18 mouse cellular contexts compared by ENCODE assay signal in the genomic region with DNA sequence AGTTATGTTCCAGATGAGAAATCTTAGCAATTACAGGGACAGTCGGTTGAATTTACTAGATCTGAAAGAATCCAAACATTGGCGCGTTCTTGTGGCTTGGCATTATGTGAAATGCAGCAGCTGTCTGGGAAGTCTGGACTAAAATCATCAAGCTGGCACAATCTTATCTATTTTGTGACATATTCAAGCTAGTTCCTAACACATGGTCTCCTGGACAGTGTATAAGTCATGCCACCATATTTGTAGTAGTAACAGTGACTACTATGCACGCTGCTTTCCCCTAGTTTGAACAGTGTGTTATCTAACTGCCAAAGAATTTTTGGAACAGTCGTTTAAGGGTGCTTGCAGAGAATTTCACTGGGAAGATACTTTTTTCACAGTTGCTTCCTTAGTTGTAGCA.
DNase-seq lines count a peak whose midpoint lies in the region; ATAC-seq and TF ChIP-seq lines count a peak whose summit lies in the region.
"Had no signal": no experiment of that assay in that cellular context is flagged by ENCODE, and none has a peak within 500 bp of the region (broad histone marks: within the 10 kb centered on the region; RNA-seq: fewer than 3 reads in every experiment).

No protein-coding gene starts in this region.

- peak; percentile 15 for DNase-seq in layer of hippocampus, adult 11-12 months (ENCODE audit: low spot score)
- DNase-seq in layer of hippocampus, postnatal 25 days (ENCODE audit: extremely low spot score in 1 of 2, low spot score in 1 of 2), result no peak
- DNase-seq in brain, embryonic 14.5 days (ENCODE audit: low read depth), result peak; percentile 67
- DNase-seq in forebrain, postnatal 0 days, result peak; percentile 78
- DNase-seq in layer of hippocampus, postnatal 36 days, result peak; percentile 7 to 15
- no peak for DNase-seq in thymus, postnatal 36 days
- no peak for DNase-seq in hindbrain, embryonic 10.5 days (ENCODE audit: low spot score)
- DNase-seq: adrenal gland, adult 2 months; cerebellum, adult 8-10 months; heart, adult 11 months; spleen, adult 18-20 months had no signal

- TF ChIP-seq POLR2A in brain, embryonic 14.5 days (IDR thresholded peaks at IDR 0.05; ENCODE audit: borderline replicate concordance, extremely low read depth, insufficient read depth, insufficient read length, poor library complexity, severe bottlenecking), result no peak

- H3K27ac ChIP-seq in forebrain, postnatal 0 days (ENCODE audit: low read depth, low read length), result no peak overlapping the region
- no peak overlapping the region for H3K27ac ChIP-seq in hindbrain, embryonic 10.5 days
- H3K27ac ChIP-seq: heart, embryonic 15.5 days; hindbrain, embryonic 12.5 days; intestine, embryonic 15.5 days; kidney, postnatal 0 days; midbrain, embryonic 15.5 days; stomach, postnatal 0 days had no signal

- no peak overlapping the region for H3K4me3 ChIP-seq in forebrain, postnatal 0 days (ENCODE audit: low read depth, low read length)
- no peak overlapping the region for H3K4me3 ChIP-seq in hindbrain, embryonic 10.5 days
- H3K4me3 ChIP-seq: heart, embryonic 15.5 days; hindbrain, embryonic 12.5 days; intestine, embryonic 15.5 days; midbrain, embryonic 15.5 days had no signal

- H3K9ac ChIP-seq in forebrain, postnatal 0 days, result no peak overlapping the region
- H3K9ac ChIP-seq: heart, embryonic 15.5 days; hindbrain, embryonic 12.5 days; intestine, embryonic 15.5 days; midbrain, embryonic 15.5 days had no signal

- no peaks in the 10 kb centered on the region for H3K9me3 ChIP-seq in forebrain, postnatal 0 days (ENCODE audit: low read length)
- H3K9me3 ChIP-seq in hindbrain, embryonic 10.5 days, result no peaks in the 10 kb centered on the region
- H3K9me3 ChIP-seq: heart, embryonic 15.5 days; intestine, embryonic 15.5 days; midbrain, embryonic 15.5 days had no signal

- no peaks in the 10 kb centered on the region for H3K4me1 ChIP-seq in forebrain, postnatal 0 days (ENCODE audit: insufficient read depth)
- H3K4me1 ChIP-seq in hindbrain, embryonic 10.5 days (replicated peaks), result no peaks in the 10 kb centered on the region
- H3K4me1 ChIP-seq: heart, embryonic 15.5 days; hindbrain, embryonic 12.5 days; intestine, embryonic 15.5 days; midbrain, embryonic 15.5 days had no signal

- TF ChIP-seq CTCF in brain, embryonic 14.5 days (IDR thresholded peaks at IDR 0.05; ENCODE audit: borderline replicate concordance, extremely low read depth, insufficient read depth, insufficient read length), result no peak
- no peak for TF ChIP-seq CTCF in forebrain, postnatal 0 days (IDR thresholded peaks at IDR 0.05; ENCODE audit: low read depth)

- 55% methylated on average over 5 of the region's 5 CpGs for WGBS in forebrain, postnatal 0 days
- WGBS in hindbrain, embryonic 10.5 days, result 93% methylated on average over 5 of the region's 5 CpGs

- peak; percentile 95 for ATAC-seq in forebrain, postnatal 0 days
- ATAC-seq: intestine, embryonic 15.5 days; midbrain, embryonic 15.5 days had no signal

- H3K27me3 ChIP-seq in forebrain, postnatal 0 days (ENCODE audit: insufficient read depth, low read length), result no peaks in the 10 kb centered on the region
- no peaks in the 10 kb centered on the region for H3K27me3 ChIP-seq in hindbrain, embryonic 10.5 days (ENCODE audit: insufficient read depth, poor library complexity, severe bottlenecking)
- H3K27me3 ChIP-seq: heart, embryonic 15.5 days; hindbrain, embryonic 12.5 days; intestine, embryonic 15.5 days; midbrain, embryonic 15.5 days had no signal

- H3K4me2 ChIP-seq in forebrain, postnatal 0 days (ENCODE audit: low read depth), result no peak overlapping the region
- H3K4me2 ChIP-seq: heart, embryonic 15.5 days; hindbrain, embryonic 12.5 days; intestine, embryonic 15.5 days; liver, embryonic 11.5 days; midbrain, embryonic 15.5 days had no signal

- H3K36me3 ChIP-seq in forebrain, postnatal 0 days (ENCODE audit: insufficient read depth), result no peaks in the 10 kb centered on the region
- H3K36me3 ChIP-seq in hindbrain, embryonic 10.5 days, result no peaks in the 10 kb centered on the region
- H3K36me3 ChIP-seq: heart, embryonic 15.5 days; hindbrain, embryonic 12.5 days; intestine, embryonic 15.5 days; midbrain, embryonic 15.5 days had no signal

Comparison
In these comparisons a context has a peak if more than half of its experiments do, and no peak if none do; other contexts are left out.
1. DNase-seq: peak in layer of hippocampus, adult 11-12 months (single experiment), brain, embryonic 14.5 days (single experiment), forebrain, postnatal 0 days (single experiment) and layer of hippocampus, postnatal 36 days (2 of 2); none in layer of hippocampus, postnatal 25 days (0 of 2), thymus, postnatal 36 days (0 of 2) and hindbrain, embryonic 10.5 days (single experiment).